Mouse (Mus musculus): Measurements from ENCODE around the gene Abhd16b.

Abhd16b gene

GRCm38 (mm10) chr2:181537444-181538047 lies 44.5 kb downstream of the Abhd16b start:
- in situ Hi-C loops (cut with MseI, MboI), result no loop called here

GRCm38 (mm10) chr2:181541761-181542380 lies 48.9 kb downstream of the Abhd16b start:
- in situ Hi-C loops (cut with MseI, MboI), result no loop called here

Measured in mouse trophoblast stem cell (cell line).